Mouse (Mus musculus): ENCODE results near the gene Cep135. TPM values are rescaled to one million over a fixed set of nuclear protein-coding genes. Genes with fewer than 3 reads are reported as not detected.
A peak's percentile ranks its signal among the peaks of the same experiment; 100 is the strongest.

Gene Cep135
- total RNA-seq, 2 experiments from 2014 or later: 9.6 to 13.7 TPM

GRCm38 (mm10) chr5:76644234-76644633 lies 55.7 kb downstream of the Cep135 start:
- ATAC-seq (replicated peaks; ENCODE audit: poor library complexity): no peak

GRCm38 (mm10) chr5:76645091-76645868 lies 56.8 kb downstream of the Cep135 start:
- no peak for ATAC-seq (replicated peaks; ENCODE audit: poor library complexity)

GRCm38 (mm10) chr5:76649897-76650296 lies 61.4 kb downstream of the Cep135 start:
- ATAC-seq (replicated peaks; ENCODE audit: poor library complexity): no peak

GRCm38 (mm10) chr5:76651151-76651725 lies 62.7 kb downstream of the Cep135 start:
- ATAC-seq (replicated peaks; ENCODE audit: poor library complexity): no peak

- ATAC-seq (replicated peaks; ENCODE audit: poor library complexity): no peak
These were observed 67.7 kb downstream of the Cep135 start, which contains the start of gene C530008M17Rik for GRCm38 (mm10) chr5:76656212-76656611. TSS of gene C530008M17Rik (plus strand) at chr5:76656512.

GRCm38 (mm10) chr5:76657245-76658083 lies 69.0 kb downstream of the Cep135 start:
- ATAC-seq (replicated peaks; ENCODE audit: poor library complexity): peak; percentile 41

- ATAC-seq (replicated peaks; ENCODE audit: poor library complexity): peak; percentile 87
These were observed 69.8 kb downstream of the Cep135 start for GRCm38 (mm10) chr5:76658084-76658934.

- ATAC-seq (replicated peaks; ENCODE audit: poor library complexity): no peak
These were observed 71.6 kb downstream of the Cep135 start for GRCm38 (mm10) chr5:76659958-76660635.

GRCm38 (mm10) chr5:76661310-76661709 lies 72.8 kb downstream of the Cep135 start:
- ATAC-seq (replicated peaks; ENCODE audit: poor library complexity): no peak

- ATAC-seq (replicated peaks; ENCODE audit: poor library complexity): no peak
These were observed 76.4 kb downstream of the Cep135 start for GRCm38 (mm10) chr5:76664936-76665335.

- no peak for ATAC-seq (replicated peaks; ENCODE audit: poor library complexity)
These were observed 76.9 kb downstream of the Cep135 start for GRCm38 (mm10) chr5:76665421-76665820.

- no peak for ATAC-seq (replicated peaks; ENCODE audit: poor library complexity)
These were observed 77.7 kb downstream of the Cep135 start for GRCm38 (mm10) chr5:76666026-76666756.

GRCm38 (mm10) chr5:76668118-76668517 lies 79.6 kb downstream of the Cep135 start:
- ATAC-seq (replicated peaks; ENCODE audit: poor library complexity): 0 out of 2 replicates have a peak, but pooled peaks have one; percentile 23

GRCm38 (mm10) chr5:76668547-76668946 lies 80.0 kb downstream of the Cep135 start:
- no peak for ATAC-seq (replicated peaks; ENCODE audit: poor library complexity)

- ATAC-seq (replicated peaks; ENCODE audit: poor library complexity): no peak
These were observed 81.7 kb downstream of the Cep135 start for GRCm38 (mm10) chr5:76670183-76670582.

GRCm38 (mm10) chr5:76674022-76674653 lies 85.6 kb downstream of the Cep135 start:
- ATAC-seq (replicated peaks; ENCODE audit: poor library complexity): no peak

GRCm38 (mm10) chr5:76675369-76675768 lies 86.9 kb downstream of the Cep135 start:
- ATAC-seq (replicated peaks; ENCODE audit: poor library complexity): peak; percentile 68

- ATAC-seq (replicated peaks; ENCODE audit: poor library complexity): no peak
These were observed 92.5 kb downstream of the Cep135 start for GRCm38 (mm10) chr5:76680959-76681358.

Measured in megakaryocyte progenitor cell, adult 5-6 weeks (primary cell).